Mouse (Mus musculus) spleen, postnatal 4 days (tissue): ENCODE data around the gene Eif1.
"Not testable (repeated sequence)": the region's sequence is repeated elsewhere in the genome, so short reads cannot be mapped to it uniquely, and the experiment has no call there.

ENCODE experiments used
- DNase-seq, 2 experiments: peaks; one replicate each; pipeline ENCODE4 v3.0.0; 2022; ENCODE audit warnings: low spot score in 2 of 2

Eif1 gene

GRCm38 (mm10) chr11:100312096-100312679 is 7.5 kb upstream of the Eif1 start:
- DNase-seq = no peak

GRCm38 (mm10) chr11:100313424-100313823 is 6.3 kb upstream of the Eif1 start:
- DNase-seq = no peak

GRCm38 (mm10) chr11:100315439-100315838 is 4.2 kb upstream of the Eif1 start:
- DNase-seq = no peak

GRCm38 (mm10) chr11:100317826-100318380 is 1.8 kb upstream of the Eif1 start:
- no peak for DNase-seq

GRCm38 (mm10) chr11:100318529-100319451 is 895 bp upstream of the Eif1 start:
- DNase-seq = peak in 1 of 2 experiments; percentile 38

GRCm38 (mm10) chr11:100320172-100320630 is 516 bp downstream of the Eif1 start:
- DNase-seq = peak; percentile 95 to 97

- DNase-seq = not testable (repeated sequence)
Observed at GRCm38 (mm10) chr11:100320701-100321410, 1.2 kb downstream of the Eif1 start.

- DNase-seq = not testable (repeated sequence)
Observed at GRCm38 (mm10) chr11:100321479-100322305, 2.0 kb downstream of the Eif1 start.

- no peak for DNase-seq
Observed at GRCm38 (mm10) chr11:100322591-100323258, 3.0 kb downstream of the Eif1 start.

- peak; percentile 66 to 86 for DNase-seq
Observed at GRCm38 (mm10) chr11:100323578-100323977, 3.9 kb downstream of the Eif1 start.

- DNase-seq = no peak
Observed at GRCm38 (mm10) chr11:100325062-100325629, 5.5 kb downstream of the Eif1 start.

GRCm38 (mm10) chr11:100327316-100327715 is 7.6 kb downstream of the Eif1 start:
- no peak for DNase-seq

- no peak for DNase-seq
Observed at GRCm38 (mm10) chr11:100327761-100328160, 8.1 kb downstream of the Eif1 start.

- no peak for DNase-seq
Observed at GRCm38 (mm10) chr11:100330235-100330634, 10.6 kb downstream of the Eif1 start.

GRCm38 (mm10) chr11:100330816-100331375 is 11.2 kb downstream of the Eif1 start:
- DNase-seq = not testable (repeated sequence)

- no peak for DNase-seq
Observed at GRCm38 (mm10) chr11:100332766-100333515, 13.3 kb downstream of the Eif1 start.

GRCm38 (mm10) chr11:100333944-100334457 is 14.3 kb downstream of the Eif1 start, which contains the start of gene Gast:
Gene Gast, plus strand, starts transcription at chr11:100334407.
- DNase-seq = no peak

- DNase-seq = no peak
Observed at GRCm38 (mm10) chr11:100335731-100336130, 16.0 kb downstream of the Eif1 start.

GRCm38 (mm10) chr11:100344269-100344668 is 24.6 kb downstream of the Eif1 start:
- no peak for DNase-seq
